Mouse (Mus musculus): ENCODE data around the gene Mtch1. TPM values are rescaled to one million over a fixed set of nuclear protein-coding genes. Genes with fewer than 3 reads are reported as not detected.

Gene Mtch1
- total RNA-seq, 1 experiment from 2014 or later, result 65.8 TPM

GRCm38 (mm10) chr17:29340406-29341261 lies 7.1 kb downstream of the Mtch1 start:
- no peak for ATAC-seq (ENCODE audit: extremely low read depth, insufficient number of reproducible peaks, low FRiP score, poor library complexity, severe bottlenecking)

- ATAC-seq (ENCODE audit: extremely low read depth, insufficient number of reproducible peaks, low FRiP score, poor library complexity, severe bottlenecking), result no peak
These were observed 8.5 kb downstream of the Mtch1 start for GRCm38 (mm10) chr17:29339170-29339768.

GRCm38 (mm10) chr17:29337979-29338823 lies 9.5 kb downstream of the Mtch1 start:
- ATAC-seq (ENCODE audit: extremely low read depth, insufficient number of reproducible peaks, low FRiP score, poor library complexity, severe bottlenecking), result no peak

GRCm38 (mm10) chr17:29336266-29336990 lies 11.3 kb downstream of the Mtch1 start:
- no peak for ATAC-seq (ENCODE audit: extremely low read depth, insufficient number of reproducible peaks, low FRiP score, poor library complexity, severe bottlenecking)

- no peak for ATAC-seq (ENCODE audit: extremely low read depth, insufficient number of reproducible peaks, low FRiP score, poor library complexity, severe bottlenecking)
These were observed 15.5 kb downstream of the Mtch1 start for GRCm38 (mm10) chr17:29332186-29332685.

- ATAC-seq (ENCODE audit: extremely low read depth, insufficient number of reproducible peaks, low FRiP score, poor library complexity, severe bottlenecking), result no peak
These were observed 16.9 kb downstream of the Mtch1 start for GRCm38 (mm10) chr17:29330671-29331410.

GRCm38 (mm10) chr17:29330221-29330620 lies 17.5 kb downstream of the Mtch1 start:
- no peak for ATAC-seq (ENCODE audit: extremely low read depth, insufficient number of reproducible peaks, low FRiP score, poor library complexity, severe bottlenecking)

- no peak for ATAC-seq (ENCODE audit: extremely low read depth, insufficient number of reproducible peaks, low FRiP score, poor library complexity, severe bottlenecking)
These were observed 20.0 kb downstream of the Mtch1 start for GRCm38 (mm10) chr17:29327691-29328090.

- ATAC-seq (ENCODE audit: extremely low read depth, insufficient number of reproducible peaks, low FRiP score, poor library complexity, severe bottlenecking), result no peak
These were observed 20.9 kb downstream of the Mtch1 start for GRCm38 (mm10) chr17:29326531-29327529.

GRCm38 (mm10) chr17:29325831-29326230 lies 21.9 kb downstream of the Mtch1 start:
- no peak for ATAC-seq (ENCODE audit: extremely low read depth, insufficient number of reproducible peaks, low FRiP score, poor library complexity, severe bottlenecking)

GRCm38 (mm10) chr17:29323625-29324024 lies 24.1 kb downstream of the Mtch1 start:
- ATAC-seq (ENCODE audit: extremely low read depth, insufficient number of reproducible peaks, low FRiP score, poor library complexity, severe bottlenecking), result no peak

- no peak for ATAC-seq (ENCODE audit: extremely low read depth, insufficient number of reproducible peaks, low FRiP score, poor library complexity, severe bottlenecking)
These were observed 25.2 kb downstream of the Mtch1 start for GRCm38 (mm10) chr17:29322603-29322962.

- ATAC-seq (ENCODE audit: extremely low read depth, insufficient number of reproducible peaks, low FRiP score, poor library complexity, severe bottlenecking), result no peak
These were observed 25.8 kb downstream of the Mtch1 start for GRCm38 (mm10) chr17:29321765-29322602.

- ATAC-seq (ENCODE audit: extremely low read depth, insufficient number of reproducible peaks, low FRiP score, poor library complexity, severe bottlenecking), result no peak
These were observed 27.7 kb downstream of the Mtch1 start for GRCm38 (mm10) chr17:29319881-29320639.

- ATAC-seq (ENCODE audit: extremely low read depth, insufficient number of reproducible peaks, low FRiP score, poor library complexity, severe bottlenecking), result no peak
These were observed 28.3 kb downstream of the Mtch1 start for GRCm38 (mm10) chr17:29319476-29319875.

Data from neutrophil, adult 5-6 weeks (primary cell).